Mouse (Mus musculus): Measurements from ENCODE around the gene Rack1. TPM values are rescaled to one million over a fixed set of nuclear protein-coding genes. Genes with fewer than 3 reads are reported as not detected.
A peak's percentile ranks its signal among the peaks of the same experiment; 100 is the strongest.
"Not testable (repeated sequence)": the region's sequence is repeated elsewhere in the genome, so short reads cannot be mapped to it uniquely, and the experiment has no call there.

The Rack1 gene
- polyA plus RNA-seq, 1 experiment from 2014 or later, result 321 TPM

- H3K27ac ChIP-seq, result no peak overlapping the region
- WGBS (ENCODE audit: missing documents), result 84% methylated on average over 6 of the region's 6 CpGs
- H3K36me3 ChIP-seq (ENCODE audit: inconsistent target), result no peaks in the 10 kb centered on the region
- H3K79me2 ChIP-seq (ENCODE audit: inconsistent target), result no peaks in the 10 kb centered on the region
- no peak overlapping the region for H3K4me3 ChIP-seq (ENCODE audit: inconsistent target)
These were observed 35.8 kb downstream of the Rack1 start for GRCm38 (mm10) chr11:48835923-48836322.

- 68% methylated on average over 11 of the region's 11 CpGs for WGBS (ENCODE audit: missing documents)
These were observed 36.8 kb downstream of the Rack1 start for GRCm38 (mm10) chr11:48836990-48837309.

DNA sequence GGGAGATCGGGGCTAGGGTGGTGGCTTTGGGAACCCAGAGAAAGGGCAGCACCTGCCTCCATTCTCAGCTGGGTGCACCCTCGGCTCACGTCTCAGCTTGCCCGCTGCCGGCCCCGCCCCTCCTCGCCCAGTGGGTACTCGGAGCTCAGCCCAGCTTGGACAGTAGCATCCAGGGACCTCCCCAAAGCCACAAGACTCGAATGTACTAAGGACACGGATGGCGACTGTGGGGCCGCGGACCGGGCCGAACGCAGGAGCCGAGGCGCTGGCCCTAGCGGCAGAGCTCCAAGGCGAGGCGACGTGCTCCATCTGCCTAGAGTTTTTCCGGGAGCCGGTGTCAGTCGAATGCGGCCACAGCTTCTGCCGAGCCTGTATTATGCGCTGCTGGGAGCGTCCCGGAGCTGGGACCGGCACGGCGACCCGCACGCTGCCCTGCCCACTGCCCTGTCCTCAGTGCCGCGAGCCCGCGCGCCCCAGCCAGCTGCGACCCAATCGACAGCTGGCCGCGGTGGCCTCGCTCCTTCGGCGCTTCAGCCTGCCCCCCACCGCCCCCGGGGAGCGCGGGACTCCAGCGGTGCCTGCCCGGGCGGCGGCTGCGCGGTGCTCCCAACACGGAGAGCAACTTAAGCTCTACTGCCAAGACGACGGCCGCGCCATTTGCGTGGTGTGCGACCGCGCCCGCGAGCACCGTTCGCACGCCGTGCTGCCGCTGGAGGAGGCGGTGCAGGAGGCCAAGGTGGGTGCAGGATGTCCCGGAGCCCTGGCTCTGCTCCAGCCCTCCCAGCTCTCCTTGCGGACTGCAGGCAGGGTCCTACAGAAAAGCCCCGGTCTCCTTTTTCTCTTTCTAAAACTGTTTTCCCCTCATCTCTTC, 37.4 kb downstream of the Rack1 start:
- WGBS (ENCODE audit: missing documents), result 1% methylated on average over 75 of the region's 77 CpGs
- H3K4me3 ChIP-seq (ENCODE audit: inconsistent target), result peak overlapping the region; percentile 51
- H3K27ac ChIP-seq, result 0 out of 2 replicates have a peak overlapping the region, but pooled peaks have one; percentile 8
- no peaks in the 10 kb centered on the region for H3K36me3 ChIP-seq (ENCODE audit: inconsistent target)
- H3K79me2 ChIP-seq (ENCODE audit: inconsistent target), result no peaks in the 10 kb centered on the region

More at GRCm38 (mm10) chr11:48836990-48837309, 36.8 kb downstream of the Rack1 start:
- Histone ChIP-seq H3K4me3 (ENCODE audit: inconsistent target) (peak overlapping the region; percentile 5; the same call in 1 of the 2 replicates), H3K79me2 (ENCODE audit: inconsistent target) (no peaks in the 10 kb centered on the region), H3K27ac (no peak overlapping the region), H3K36me3 (ENCODE audit: inconsistent target) (no peaks in the 10 kb centered on the region)

DNA sequence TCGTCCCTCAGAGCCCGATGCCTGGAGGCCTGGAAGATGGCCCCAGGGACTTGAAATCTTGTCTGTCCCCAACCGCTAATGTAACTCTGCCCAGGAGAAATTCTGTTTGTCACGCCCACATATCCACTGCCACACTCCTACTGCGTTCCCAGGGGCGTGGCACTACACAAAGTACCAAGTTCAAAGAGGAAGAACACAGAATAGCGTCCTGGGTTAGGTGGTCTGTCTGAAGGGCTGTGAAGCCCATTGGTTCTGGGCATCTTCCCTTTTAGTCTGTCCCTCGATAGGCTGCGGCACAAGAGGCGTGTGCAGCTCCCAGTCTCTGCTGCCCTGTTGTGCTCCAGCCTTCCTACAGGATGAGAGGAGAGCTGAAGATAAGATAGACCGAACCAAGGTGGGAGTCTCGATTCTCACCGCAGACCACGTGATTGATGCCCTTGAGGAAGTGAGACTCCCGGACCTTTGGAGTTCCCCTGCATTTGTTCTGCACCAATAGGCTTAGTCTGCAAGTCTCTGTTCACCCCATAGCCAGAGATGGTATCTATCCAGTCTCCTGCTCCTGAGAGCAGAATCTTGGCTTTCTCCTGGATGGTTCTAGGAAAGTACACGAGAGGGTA, 38.2 kb downstream of the Rack1 start:
- 0 out of 2 replicates have a peak overlapping the region, but pooled peaks have one; percentile 8 for H3K27ac ChIP-seq
- WGBS (ENCODE audit: missing documents), result under 1% methylated on average over 16 of the region's 16 CpGs
- H3K36me3 ChIP-seq (ENCODE audit: inconsistent target), result no peaks in the 10 kb centered on the region
- peak overlapping the region; percentile 51 for H3K4me3 ChIP-seq (ENCODE audit: inconsistent target)
- no peaks in the 10 kb centered on the region for H3K79me2 ChIP-seq (ENCODE audit: inconsistent target)

- no peak overlapping the region for H3K4me3 ChIP-seq (ENCODE audit: inconsistent target)
- 87% methylated on average over 10 of the region's 10 CpGs for WGBS (ENCODE audit: missing documents)
- no peak overlapping the region for H3K27ac ChIP-seq
- no peaks in the 10 kb centered on the region for H3K36me3 ChIP-seq (ENCODE audit: inconsistent target)
- no peaks in the 10 kb centered on the region for H3K79me2 ChIP-seq (ENCODE audit: inconsistent target)
These were observed 38.9 kb downstream of the Rack1 start for GRCm38 (mm10) chr11:48838879-48839680.

DNA sequence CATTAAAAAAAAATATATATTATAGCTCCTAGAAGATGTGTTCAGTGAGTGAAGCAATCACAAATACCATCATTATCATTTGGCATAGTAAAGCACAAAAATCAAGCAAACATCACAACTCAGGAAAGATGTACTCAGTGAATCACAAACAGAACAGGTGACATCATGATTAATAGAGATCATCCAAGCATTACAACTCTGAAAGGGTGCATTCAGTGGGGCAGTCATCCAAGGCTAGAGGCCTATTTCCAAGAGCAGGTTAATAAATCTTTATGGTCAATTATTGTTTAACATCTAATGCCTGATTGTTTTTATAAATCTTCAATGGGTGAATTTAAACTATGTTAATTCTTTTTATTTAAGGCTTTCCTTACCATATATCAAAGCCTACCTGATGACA, 40.7 kb downstream of the Rack1 start:
- Histone ChIP-seq H3K36me3 (ENCODE audit: inconsistent target) (no peaks in the 10 kb centered on the region), H3K27ac (no peak overlapping the region), H3K4me3 (ENCODE audit: inconsistent target) (no peak overlapping the region), H3K79me2 (ENCODE audit: inconsistent target) (no peaks in the 10 kb centered on the region)

DNA sequence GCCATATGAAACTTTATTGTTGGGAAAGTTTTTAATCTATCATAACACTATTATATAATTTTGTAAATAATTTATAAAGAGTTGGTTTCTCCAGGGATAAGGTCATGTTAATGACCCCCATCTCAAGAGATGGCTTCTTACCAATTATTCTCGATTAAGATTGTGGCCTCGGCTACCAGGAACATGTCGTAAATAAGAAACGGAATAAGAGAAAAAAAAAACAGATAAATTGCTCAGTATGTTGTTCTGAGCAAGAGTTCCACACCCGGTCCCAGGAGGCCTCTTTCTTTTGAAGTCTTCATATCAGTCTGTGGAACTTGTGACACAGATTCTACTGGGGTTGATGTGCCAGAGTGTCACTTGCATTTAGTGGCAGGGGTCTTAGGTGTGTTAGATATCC, 41.1 kb downstream of the Rack1 start:
- Histone ChIP-seq H3K36me3 (ENCODE audit: inconsistent target) (no peaks in the 10 kb centered on the region), H3K79me2 (ENCODE audit: inconsistent target) (no peaks in the 10 kb centered on the region), H3K27ac (no peak overlapping the region), H3K4me3 (ENCODE audit: inconsistent target) (no peak overlapping the region)
- WGBS (ENCODE audit: missing documents), result 98% methylated on average over 5 of the region's 5 CpGs

- H3K79me2 ChIP-seq (ENCODE audit: inconsistent target), result no peaks in the 10 kb centered on the region
- 85% methylated on average over 4 of the region's 4 CpGs for WGBS (ENCODE audit: missing documents)
- H3K4me3 ChIP-seq (ENCODE audit: inconsistent target), result no peak overlapping the region
- H3K27ac ChIP-seq, result no peak overlapping the region
- no peaks in the 10 kb centered on the region for H3K36me3 ChIP-seq (ENCODE audit: inconsistent target)
These were observed 42.3 kb downstream of the Rack1 start for GRCm38 (mm10) chr11:48842378-48842792.

- Histone ChIP-seq H3K36me3 (ENCODE audit: inconsistent target) (no peaks in the 10 kb centered on the region), H3K27ac (no peak overlapping the region), H3K79me2 (ENCODE audit: inconsistent target) (no peaks in the 10 kb centered on the region), H3K4me3 (ENCODE audit: inconsistent target) (no peak overlapping the region)
- WGBS (ENCODE audit: missing documents), result 94% methylated on average over 11 of the region's 11 CpGs
These were observed 43.1 kb downstream of the Rack1 start for GRCm38 (mm10) chr11:48843202-48843601.

- no peaks in the 10 kb centered on the region for H3K36me3 ChIP-seq (ENCODE audit: inconsistent target)
- H3K4me3 ChIP-seq (ENCODE audit: inconsistent target), result no peak overlapping the region
- H3K79me2 ChIP-seq (ENCODE audit: inconsistent target), result no peaks in the 10 kb centered on the region
- no peak overlapping the region for H3K27ac ChIP-seq
- 91% methylated on average over 5 of the region's 6 CpGs for WGBS (ENCODE audit: missing documents)
These were observed 44.2 kb downstream of the Rack1 start for GRCm38 (mm10) chr11:48844309-48844708.

DNA sequence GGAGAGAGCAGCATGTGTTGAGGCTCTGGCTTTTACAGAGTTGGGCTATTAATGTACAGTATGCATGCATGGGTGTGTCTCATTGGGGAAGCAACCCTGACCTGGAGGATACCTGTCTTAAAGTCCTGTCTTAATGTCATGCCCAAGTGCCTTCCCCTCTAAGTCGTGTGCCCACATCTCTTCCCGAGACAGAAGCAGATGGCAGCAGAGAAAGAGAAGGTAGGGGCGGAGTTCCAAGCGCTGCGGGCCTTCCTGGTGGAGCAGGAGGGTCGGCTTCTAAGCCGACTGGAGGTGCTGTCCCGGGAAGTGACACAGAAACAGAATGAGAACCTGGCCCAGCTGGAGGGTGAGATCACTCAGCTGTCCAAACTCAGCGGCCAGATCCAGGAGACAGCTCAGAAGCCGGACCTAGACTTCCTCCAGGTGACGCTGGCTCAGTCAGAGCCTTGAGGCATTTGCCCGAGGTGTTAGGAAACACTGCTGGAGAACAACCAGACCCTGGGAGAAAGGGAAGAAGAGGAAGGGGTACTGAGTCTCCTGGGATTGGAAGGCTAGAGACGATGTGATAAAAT, 45.2 kb downstream of the Rack1 start:
- H3K79me2 ChIP-seq (ENCODE audit: inconsistent target), result no peaks in the 10 kb centered on the region
- 82% methylated on average over 13 of the region's 13 CpGs for WGBS (ENCODE audit: missing documents)
- H3K27ac ChIP-seq, result no peak overlapping the region

GRCm38 (mm10) chr11:48846362-48846761, 46.2 kb downstream of the Rack1 start:
- WGBS (ENCODE audit: missing documents), result no CpG with 5 or more reads among the region's 2 CpGs
- not testable (repeated sequence) for H3K36me3 ChIP-seq (ENCODE audit: inconsistent target); H3K79me2 ChIP-seq (ENCODE audit: inconsistent target); H3K27ac ChIP-seq; H3K4me3 ChIP-seq (ENCODE audit: inconsistent target)

More for the DNA sequence above, 45.2 kb downstream of the Rack1 start:
- no peak overlapping the region for H3K4me3 ChIP-seq (ENCODE audit: inconsistent target)
- no peaks in the 10 kb centered on the region for H3K36me3 ChIP-seq (ENCODE audit: inconsistent target)

- Histone ChIP-seq H3K79me2 (ENCODE audit: inconsistent target) (no peaks in the 10 kb centered on the region), H3K4me3 (ENCODE audit: inconsistent target) (no peak overlapping the region), H3K27ac (no peak overlapping the region), H3K36me3 (ENCODE audit: inconsistent target) (no peaks in the 10 kb centered on the region)
- WGBS (ENCODE audit: missing documents), result 91% methylated on average over 5 of the region's 5 CpGs
These were observed 46.7 kb downstream of the Rack1 start for GRCm38 (mm10) chr11:48846881-48847280.

DNA sequence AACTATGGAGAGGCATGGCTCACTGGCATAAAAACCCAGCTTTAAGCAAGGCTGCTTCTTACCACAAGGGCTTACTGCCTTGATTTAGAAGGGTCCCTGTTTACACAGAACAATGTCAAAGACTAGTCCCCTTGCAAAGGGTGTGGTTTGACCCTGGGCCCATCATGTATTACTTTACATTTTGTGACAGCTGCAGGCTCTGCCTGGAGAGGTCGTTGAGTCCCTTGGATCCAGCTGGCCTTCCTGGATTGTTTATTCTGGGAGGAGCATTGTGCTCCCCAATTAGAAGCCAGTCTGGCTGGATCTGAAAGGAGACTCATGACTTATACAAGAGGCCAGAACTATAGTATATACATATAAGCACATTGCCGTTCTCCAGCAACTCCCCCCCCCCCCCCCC, 50.1 kb downstream of the Rack1 start:
- Histone ChIP-seq H3K36me3 (ENCODE audit: inconsistent target) (no peaks in the 10 kb centered on the region), H3K4me3 (ENCODE audit: inconsistent target) (no peak overlapping the region), H3K79me2 (ENCODE audit: inconsistent target) (no peaks in the 10 kb centered on the region), H3K27ac (no peak overlapping the region)
- 78% methylated on average over 2 of the region's 2 CpGs for WGBS (ENCODE audit: missing documents)

Measured in macrophage (primary cell).